Mouse (Mus musculus): ENCODE measurements around the gene Olfr555.
"Not testable (repeated sequence)": the region's sequence is repeated elsewhere in the genome, so short reads cannot be mapped to it uniquely, and the experiment has no call there.

Olfr555 gene

DNA sequence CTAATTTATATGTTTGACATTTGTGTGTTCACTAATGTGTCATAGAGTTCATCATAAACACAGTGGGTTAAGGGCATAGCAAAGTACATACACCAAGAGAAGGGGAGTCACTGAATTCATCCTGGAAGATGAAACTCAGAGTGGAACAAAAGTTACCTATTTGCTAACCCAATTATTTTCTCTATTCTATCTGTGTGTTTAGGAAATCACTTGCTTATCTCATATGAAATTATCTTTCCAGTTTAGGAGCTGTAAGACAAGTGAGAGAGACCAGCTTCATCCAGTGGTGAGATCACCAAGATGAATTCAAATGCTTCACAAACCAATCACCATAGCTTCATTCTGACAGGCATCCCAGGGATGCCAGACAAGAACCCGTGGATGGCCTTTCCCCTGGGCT, at the start of gene Olfr555:
Gene Olfr555 (plus strand): TSS at position 301 of the 400 bp plus-strand sequence.
- DNase-seq (ENCODE audit: extremely low spot score, low read depth, low spot score): no peak

DNA sequence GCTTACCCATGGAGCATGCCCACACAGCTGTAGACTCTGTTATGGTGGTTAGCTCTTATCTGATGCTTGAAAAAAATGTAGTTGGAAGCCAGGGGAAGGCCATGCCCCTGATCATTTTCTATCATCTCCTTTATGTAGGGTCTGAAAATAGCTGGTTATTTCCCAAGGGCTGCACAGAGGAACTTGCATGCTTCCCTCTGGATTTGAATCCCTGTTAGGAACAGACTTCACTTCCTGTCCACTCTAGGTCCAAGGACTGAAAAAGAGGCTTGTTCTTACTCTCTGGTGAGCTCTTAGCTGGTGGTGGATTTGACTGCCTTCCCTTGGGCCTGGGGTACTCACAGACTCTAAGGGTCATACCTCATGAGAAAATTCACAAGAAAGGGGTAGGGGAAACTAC, 40.5 kb upstream of the Olfr555 start, which contains the start of gene Olfr553:
Gene Olfr553 (minus strand): TSS at position 101 of the 400 bp plus-strand sequence.
- no peak for DNase-seq (ENCODE audit: extremely low spot score, low read depth, low spot score)

DNA sequence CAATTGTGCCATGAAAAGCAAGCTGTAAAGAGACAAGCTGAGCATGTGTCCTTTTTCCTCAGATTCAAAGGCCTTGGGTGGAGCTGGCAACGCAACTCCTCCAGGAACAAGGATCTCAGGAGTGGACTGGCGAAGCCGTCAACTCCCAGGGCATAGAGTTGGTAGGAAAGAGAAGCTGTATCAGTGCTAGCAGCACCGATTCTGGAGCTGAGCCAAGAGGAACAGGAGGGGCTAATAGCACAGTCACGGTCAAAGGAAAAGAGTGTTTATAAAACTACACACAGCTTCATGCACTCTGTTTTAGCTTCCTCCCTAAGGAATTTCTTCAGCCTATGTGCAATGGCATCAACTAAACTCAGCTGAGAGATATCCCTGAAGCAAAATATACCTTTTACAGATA, 39.0 kb upstream of the Olfr555 start:
- DNase-seq (ENCODE audit: extremely low spot score, low read depth, low spot score): no peak

DNA sequence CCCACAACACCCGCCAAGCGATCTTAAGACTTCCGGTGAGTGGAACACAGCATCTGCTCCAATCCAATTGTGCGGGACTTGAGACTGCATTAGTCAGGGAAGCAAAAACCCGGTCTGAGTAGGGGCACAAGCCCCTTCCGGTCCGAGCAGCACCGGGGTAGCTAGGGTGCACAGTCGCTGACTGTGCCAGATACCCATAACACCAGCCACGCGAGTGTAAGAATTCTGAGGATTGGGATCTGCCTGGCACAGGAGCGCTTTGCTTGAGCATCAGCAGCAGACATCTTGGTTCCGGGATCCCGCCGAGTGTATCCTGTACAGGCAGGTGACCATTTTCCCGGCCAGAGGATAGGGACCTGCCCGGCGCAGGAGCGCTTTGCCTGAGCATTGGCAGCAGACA, 38.3 kb upstream of the Olfr555 start:
- not testable (repeated sequence) for DNase-seq (ENCODE audit: extremely low spot score, low read depth, low spot score)

DNA sequence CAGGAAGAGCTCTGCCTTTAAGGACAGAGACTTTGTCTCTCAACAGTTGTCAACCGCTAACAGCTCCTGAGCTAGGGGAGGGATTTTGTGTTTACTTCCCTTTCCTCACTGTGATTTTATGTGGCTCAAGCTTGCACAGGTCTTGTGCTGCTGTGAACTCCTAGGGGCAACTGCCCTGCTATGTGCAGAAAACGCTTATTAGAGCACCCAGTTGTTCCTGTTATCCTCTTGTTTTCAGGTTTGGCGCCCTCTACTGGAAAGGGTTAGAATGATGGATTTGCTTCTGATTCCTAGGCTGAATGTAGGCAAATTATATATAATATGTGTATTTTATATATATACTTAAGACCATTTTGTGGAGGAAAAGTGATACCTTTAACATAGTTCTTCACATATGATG, 22.0 kb upstream of the Olfr555 start:
- DNase-seq (ENCODE audit: extremely low spot score, low read depth, low spot score): no peak

DNA sequence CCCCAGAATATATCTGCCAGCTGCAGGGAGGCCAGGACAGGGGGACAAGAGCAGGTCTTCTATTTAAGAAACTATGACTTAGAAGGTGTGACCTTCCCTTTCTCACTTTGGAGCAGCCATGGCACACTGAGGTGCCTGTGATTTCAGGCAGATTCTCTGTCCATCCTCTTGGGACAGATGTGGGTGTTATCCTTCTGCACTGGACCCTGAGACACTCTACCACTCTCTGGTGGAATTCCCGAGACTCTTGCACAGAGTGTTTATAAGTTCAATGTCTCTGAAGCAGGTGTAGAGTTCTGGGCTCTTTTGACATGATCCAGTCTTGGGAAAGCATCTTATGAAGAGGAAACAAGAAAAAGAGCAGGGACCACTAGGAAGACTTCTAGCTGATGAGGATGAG, 20.5 kb upstream of the Olfr555 start, which contains the start of gene Olfr554:
Gene Olfr554 (plus strand): TSS at position 301 of the 400 bp plus-strand sequence.
- DNase-seq (ENCODE audit: extremely low spot score, low read depth, low spot score): no peak

DNA sequence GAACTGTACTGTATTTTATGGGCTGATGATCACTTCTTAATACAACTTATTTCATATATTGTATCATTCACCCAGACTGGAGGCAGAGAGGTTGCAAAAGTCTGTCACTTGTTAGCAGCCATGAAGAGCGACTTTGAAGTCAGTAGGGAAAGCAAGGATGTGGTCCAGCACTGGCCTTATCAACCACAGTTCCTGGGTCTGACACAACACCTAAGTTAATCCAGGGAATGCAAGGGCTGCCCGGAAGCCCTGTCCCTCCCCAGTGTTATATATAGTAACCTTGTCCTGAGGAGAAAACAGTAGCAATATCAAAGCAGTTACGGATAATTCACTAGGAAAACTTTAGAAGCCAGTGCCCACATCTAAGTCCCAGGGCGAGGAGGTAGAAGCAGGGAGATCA, 13.7 kb upstream of the Olfr555 start:
- DNase-seq (ENCODE audit: extremely low spot score, low read depth, low spot score): not testable (repeated sequence)

GRCm38 (mm10) chr7:102664599-102664998, 6.0 kb downstream of the Olfr555 start, which contains the start of gene Olfr556:
TSS of gene Olfr556 (plus strand) at chr7:102664899.
- no peak for DNase-seq (ENCODE audit: extremely low spot score, low read depth, low spot score)

DNA sequence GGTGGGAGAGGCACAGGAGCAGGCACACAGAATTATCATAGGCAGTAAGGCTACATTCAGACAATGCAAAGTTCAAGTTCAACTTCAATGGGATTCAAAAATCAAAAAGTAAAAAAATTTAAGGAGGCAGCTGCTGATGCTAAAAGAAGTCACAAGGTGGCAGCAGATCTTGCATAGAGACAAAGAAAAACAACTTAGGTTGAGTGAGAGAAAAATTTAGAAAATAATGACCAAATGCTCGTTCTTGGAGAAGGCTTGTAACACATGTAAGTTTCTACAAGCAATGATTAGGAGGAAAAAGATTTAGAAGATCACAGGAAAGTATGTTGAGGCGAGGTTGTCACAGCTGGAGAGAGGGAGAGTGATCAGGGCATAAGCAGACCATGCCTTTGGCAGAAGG, 6.8 kb downstream of the Olfr555 start:
- no peak for DNase-seq (ENCODE audit: extremely low spot score, low read depth, low spot score)

- DNase-seq (ENCODE audit: extremely low spot score, low read depth, low spot score): no peak
Observed at GRCm38 (mm10) chr7:102676225-102676624, 17.6 kb downstream of the Olfr555 start.

- no peak for DNase-seq (ENCODE audit: extremely low spot score, low read depth, low spot score)
Observed at GRCm38 (mm10) chr7:102681916-102682315, 23.3 kb downstream of the Olfr555 start.

GRCm38 (mm10) chr7:102686944-102687501, 28.4 kb downstream of the Olfr555 start, which contains the start of gene Trim68:
TSS of gene Trim68 (minus strand) at chr7:102687327.
- peak; percentile 39 for DNase-seq (ENCODE audit: extremely low spot score, low read depth, low spot score)

- DNase-seq (ENCODE audit: extremely low spot score, low read depth, low spot score): peak; percentile 18
Observed at GRCm38 (mm10) chr7:102695358-102696125, 36.9 kb downstream of the Olfr555 start, which contains the start of gene Olfr557. TSS of gene Olfr557 (plus strand) at chr7:102695910.

DNA sequence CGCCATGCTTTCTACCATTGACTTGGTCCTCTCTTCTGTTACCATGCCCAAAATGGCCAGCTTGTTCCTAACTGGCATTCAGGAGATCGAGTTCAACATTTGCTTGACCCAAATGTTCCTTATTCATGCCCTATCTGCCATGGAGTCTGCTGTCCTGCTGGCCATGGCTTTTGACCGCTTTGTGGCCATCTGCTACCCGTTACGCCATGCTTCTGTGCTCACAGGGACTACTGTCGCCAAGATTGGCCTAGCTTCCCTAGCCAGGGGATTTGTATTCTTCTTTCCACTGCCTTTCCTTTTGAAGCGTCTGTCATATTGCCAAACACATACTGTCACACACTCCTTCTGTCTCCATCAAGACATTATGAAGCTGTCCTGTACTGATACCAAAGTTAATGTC, 39.8 kb downstream of the Olfr555 start:
- DNase-seq (ENCODE audit: extremely low spot score, low read depth, low spot score): no peak

GRCm38 (mm10) chr7:102701915-102702314, 43.3 kb downstream of the Olfr555 start, which contains the start of gene Olfr558:
TSS of gene Olfr558 (plus strand) at chr7:102702215.
- no peak for DNase-seq (ENCODE audit: extremely low spot score, low read depth, low spot score)

All from hindlimb bud, embryonic 11.5 days (tissue).